Comparison of ENCODE assay signal across 16 mouse cellular contexts in genomic region chr12:31294996-31295395, GRCm38 (mm10). TPM values are rescaled to one million over a fixed set of nuclear protein-coding genes. Genes with fewer than 3 reads are reported as not detected.
A peak's percentile ranks its signal among the peaks of the same experiment; 100 is the strongest.
DNase-seq lines count a peak whose midpoint lies in the region; ATAC-seq and TF ChIP-seq lines count a peak whose summit lies in the region.
"Had no signal": no experiment of that assay in that cellular context is flagged by ENCODE, and none has a peak within 500 bp of the region (broad histone marks: within the 10 kb centered on the region; RNA-seq: fewer than 3 reads in every experiment).

No protein-coding gene starts in this region.

- H3K27ac ChIP-seq in kidney, postnatal 0 days = peak overlapping the region; percentile 65
- peak overlapping the region; percentile 92 for H3K27ac ChIP-seq in heart, postnatal 0 days (ENCODE audit: low read depth)
- H3K27ac ChIP-seq in forebrain, embryonic 10.5 days = no peak overlapping the region
- H3K27ac ChIP-seq: embryonic facial prominence, embryonic 13.5 days had no signal

- peaks cover 22% of the 10 kb centered on the region for H3K4me1 ChIP-seq in kidney, postnatal 0 days (replicated peaks; ENCODE audit: insufficient read depth, low read length)
- H3K4me1 ChIP-seq in heart, postnatal 0 days (ENCODE audit: control insufficient read depth, insufficient read depth) = peaks cover 33% of the 10 kb centered on the region
- H3K4me1 ChIP-seq in forebrain, embryonic 10.5 days = peaks cover 19% of the 10 kb centered on the region

- no peak overlapping the region for H3K4me3 ChIP-seq in kidney, postnatal 0 days (replicated peaks; ENCODE audit: low read depth, low read length)
- H3K4me3 ChIP-seq in heart, postnatal 0 days (ENCODE audit: low read depth, low read length) = no peak overlapping the region
- no peak overlapping the region for H3K4me3 ChIP-seq in forebrain, embryonic 10.5 days
- H3K4me3 ChIP-seq: embryonic facial prominence, embryonic 13.5 days had no signal

- peaks cover 42% of the 10 kb centered on the region for H3K36me3 ChIP-seq in kidney, postnatal 0 days (ENCODE audit: insufficient read depth, low read length)
- H3K36me3 ChIP-seq in heart, postnatal 0 days (replicated peaks; ENCODE audit: control insufficient read depth, insufficient read depth, low read length) = peaks cover 54% of the 10 kb centered on the region
- peaks cover 19% of the 10 kb centered on the region for H3K36me3 ChIP-seq in forebrain, embryonic 10.5 days (replicated peaks)
- H3K36me3 ChIP-seq: G1E had no signal

- 35% methylated on average over 11 of the region's 11 CpGs for WGBS in kidney, postnatal 0 days
- WGBS in heart, postnatal 0 days = 64% methylated on average over 11 of the region's 11 CpGs
- 91% methylated on average over 11 of the region's 11 CpGs for WGBS in forebrain, embryonic 10.5 days

- no peak for TF ChIP-seq CTCF in kidney, postnatal 0 days (IDR thresholded peaks at IDR 0.05; ENCODE audit: low read depth)
- no peak for TF ChIP-seq CTCF in heart, postnatal 0 days (IDR thresholded peaks at IDR 0.05; ENCODE audit: low read depth)

- no peak for TF ChIP-seq EP300 in heart, postnatal 0 days (IDR thresholded peaks at IDR 0.05; ENCODE audit: low read depth)

- H3K9me3 ChIP-seq in kidney, postnatal 0 days (replicated peaks; ENCODE audit: low read length) = no peaks in the 10 kb centered on the region
- no peaks in the 10 kb centered on the region for H3K9me3 ChIP-seq in heart, postnatal 0 days (replicated peaks; ENCODE audit: control insufficient read depth, low read length)
- no peaks in the 10 kb centered on the region for H3K9me3 ChIP-seq in forebrain, embryonic 10.5 days
- H3K9me3 ChIP-seq: embryonic facial prominence, embryonic 13.5 days; G1E had no signal

- DNase-seq in heart, adult 11 months = peak; percentile 91
- no peak for DNase-seq in heart, adult 8-10 months (ENCODE audit: low spot score)
- peak; percentile 39 for DNase-seq in kidney, postnatal 0 days (ENCODE audit: low spot score)
- DNase-seq in kidney, adult 8-10 months = no peak
- no peak for DNase-seq in heart, postnatal 0 days (ENCODE audit: low spot score)
- DNase-seq in lung, postnatal 25 days (ENCODE audit: low spot score) = peak; percentile 21
- no peak for DNase-seq in forebrain, embryonic 10.5 days (ENCODE audit: extremely low spot score, low spot score)
- DNase-seq: B cell, adult 2 months; cerebellum, adult 8-10 months; layer of hippocampus, adult 9-11 months; left cerebral cortex, postnatal 4 days had no signal

- peak overlapping the region; percentile 19; the same call in 1 of the 2 replicates for H3K4me2 ChIP-seq in kidney, postnatal 0 days (ENCODE audit: low read length)
- H3K4me2 ChIP-seq in heart, postnatal 0 days (ENCODE audit: low read depth, low read length) = no peak overlapping the region
- H3K4me2 ChIP-seq: embryonic facial prominence, embryonic 13.5 days had no signal

- H3K9ac ChIP-seq in kidney, postnatal 0 days (ENCODE audit: low read depth, low read length) = no peak overlapping the region
- H3K9ac ChIP-seq in heart, postnatal 0 days (replicated peaks; ENCODE audit: low read depth, low read length) = no peak overlapping the region
- H3K9ac ChIP-seq: embryonic facial prominence, embryonic 13.5 days had no signal

- ATAC-seq in kidney, postnatal 0 days (replicated peaks; ENCODE audit: low FRiP score, low read depth) = no peak
- no peak for ATAC-seq in heart, postnatal 0 days (ENCODE audit: insufficient read depth, low read depth)
- ATAC-seq in megakaryocyte progenitor cell, adult 5-6 weeks (replicated peaks; ENCODE audit: poor library complexity) = no peak
- ATAC-seq: forebrain, embryonic 16.5 days had no signal

- H3K27me3 ChIP-seq in kidney, postnatal 0 days (ENCODE audit: insufficient read depth, low read length) = no peaks in the 10 kb centered on the region
- no peaks in the 10 kb centered on the region for H3K27me3 ChIP-seq in heart, postnatal 0 days (ENCODE audit: control insufficient read depth, insufficient read depth, low read length)
- no peaks in the 10 kb centered on the region for H3K27me3 ChIP-seq in forebrain, embryonic 10.5 days (ENCODE audit: poor library complexity, severe bottlenecking)
- H3K27me3 ChIP-seq: embryonic facial prominence, embryonic 13.5 days had no signal

RNA-seq across cellular contexts. Expression of gene Lamb1, which starts 30.0 kb away (rescaled TPM):
- 10 to 100 TPM; 44.0 to 51.1 (median 48.7) TPM for total RNA-seq in heart, adult 8-10 months (2022)
- polyA plus RNA-seq in kidney, postnatal 0 days (2015; fragmentation: Nextera tagmentation; extraction: Ambion mirVana) = 115 and 128 TPM in 2 replicates
- total RNA-seq in heart, postnatal 0 days (2014; rRNA removed; ENCODE audit: low replicate concordance) = 189 TPM in 2 replicates
- 53.2 and 60.8 TPM in 2 replicates for polyA plus RNA-seq in heart, postnatal 0 days (2015; fragmentation: Nextera tagmentation; extraction: Ambion mirVana)
- 22.6 and 23.1 TPM in 2 replicates for polyA plus RNA-seq in forebrain, embryonic 10.5 days (2016; fragmentation: Nextera tagmentation; extraction: Ambion mirVana)
- total RNA-seq in megakaryocyte progenitor cell, adult 5-6 weeks (2015) = 0.07 TPM in 1 of 2 replicates, not detected in the other
- not detected in 2 replicates for total RNA-seq in megakaryocyte progenitor cell, adult 5-6 weeks (2017)
- polyA plus RNA-seq: G1E had no signal

RNA-seq across cellular contexts. Expression of gene Gm6993, which starts 54.4 kb away (rescaled TPM):
- not detected for total RNA-seq in heart, adult 8-10 months (2022)
- not detected in 2 replicates for polyA plus RNA-seq in kidney, postnatal 0 days (2015; fragmentation: Nextera tagmentation; extraction: Ambion mirVana)
- total RNA-seq in heart, postnatal 0 days (2014; rRNA removed; ENCODE audit: low replicate concordance) = not detected in 2 replicates
- polyA plus RNA-seq in heart, postnatal 0 days (2015; fragmentation: Nextera tagmentation; extraction: Ambion mirVana) = not detected in 2 replicates
- polyA plus RNA-seq in forebrain, embryonic 10.5 days (2016; fragmentation: Nextera tagmentation; extraction: Ambion mirVana) = not detected in 2 replicates
- not detected in 2 replicates for total RNA-seq in megakaryocyte progenitor cell, adult 5-6 weeks (2015)
- not detected in 2 replicates for total RNA-seq in megakaryocyte progenitor cell, adult 5-6 weeks (2017)
- total RNA-seq: G1E; gastrocnemius, postnatal 4 days; left cerebral cortex, postnatal 4 days had no signal
- polyA plus RNA-seq: embryonic facial prominence, embryonic 13.5 days; forebrain, embryonic 16.5 days; G1E had no signal

RNA-seq across cellular contexts. Expression of gene Dld, which starts 56.3 kb away (rescaled TPM):
- total RNA-seq in heart, adult 8-10 months (2022) = 100 to 1,000 TPM; 368 to 419 (median 398) TPM
- 196 and 202 TPM in 2 replicates for polyA plus RNA-seq in kidney, postnatal 0 days (2015; fragmentation: Nextera tagmentation; extraction: Ambion mirVana)
- 91.6 and 125 TPM in 2 replicates for total RNA-seq in heart, postnatal 0 days (2014; rRNA removed; ENCODE audit: low replicate concordance)
- 372 and 377 TPM in 2 replicates for polyA plus RNA-seq in heart, postnatal 0 days (2015; fragmentation: Nextera tagmentation; extraction: Ambion mirVana)
- polyA plus RNA-seq in forebrain, embryonic 10.5 days (2016; fragmentation: Nextera tagmentation; extraction: Ambion mirVana) = 136 and 137 TPM in 2 replicates
- 105 and 114 TPM in 2 replicates for total RNA-seq in megakaryocyte progenitor cell, adult 5-6 weeks (2015)
- total RNA-seq in megakaryocyte progenitor cell, adult 5-6 weeks (2017) = 129 and 149 TPM in 2 replicates

Comparison
In these comparisons a context has a peak if more than half of its experiments do, and no peak if none do; other contexts are left out.
1. DNase-seq: peak in heart, adult 11 months (single experiment), kidney, postnatal 0 days (single experiment) and lung, postnatal 25 days (single experiment); none in heart, adult 8-10 months (single experiment), kidney, adult 8-10 months (0 of 2), heart, postnatal 0 days (single experiment) and forebrain, embryonic 10.5 days (single experiment).
2. RNA of gene Lamb1, which starts 30.0 kb away (total RNA-seq): 189 TPM in heart, postnatal 0 days and 44.0 to 51.1 TPM in heart, adult 8-10 months; 0.07 TPM in megakaryocyte progenitor cell, adult 5-6 weeks; every median in the first group is over 10 times any median in the second.